Mouse (Mus musculus): ENCODE results near the gene Edn2. TPM values are rescaled to one million over a fixed set of nuclear protein-coding genes. Genes with fewer than 3 reads are reported as not detected.

Gene Edn2
- total and polyA plus RNA-seq, 2 experiments from 2014 or later: 0.13 TPM; not detected in 1

DNA sequence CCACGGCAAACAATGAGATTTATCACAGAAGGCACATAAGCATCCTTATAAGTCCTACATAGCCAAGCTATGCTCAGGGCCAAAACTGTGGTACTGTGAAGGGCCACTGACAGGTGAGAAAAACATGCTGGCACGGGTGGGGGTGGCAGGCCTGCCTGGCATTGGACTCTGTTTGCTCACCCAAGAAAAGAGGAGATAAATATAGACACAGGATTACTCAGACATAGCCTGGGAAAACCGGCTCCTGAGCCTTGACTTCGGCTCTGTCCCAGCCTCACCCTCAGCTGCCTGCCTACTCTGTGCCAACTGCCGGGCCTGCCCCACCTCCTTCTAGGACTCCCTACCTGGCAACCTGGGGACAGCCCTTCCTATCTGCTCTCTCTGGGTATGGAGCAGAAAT, 16.7 kb upstream of the Edn2 start:
- Histone ChIP-seq H3K27me3 (ENCODE audit: insufficient read depth, low read length) (no peaks in the 10 kb centered on the region), H3K4me2 (ENCODE audit: low read depth) (no peak overlapping the region), H3K9me3 (ENCODE audit: low read length) (no peaks in the 10 kb centered on the region), H3K27ac (ENCODE audit: low read depth, low read length) (no peak overlapping the region), H3K36me3 (ENCODE audit: insufficient read depth) (no peaks in the 10 kb centered on the region), H3K9ac (no peak overlapping the region), H3K4me1 (ENCODE audit: insufficient read depth) (0 out of 2 replicates have a peak, but pooled peaks cover 5% of the 10 kb centered on the region), H3K4me3 (ENCODE audit: low read depth, low read length) (no peak overlapping the region)
- ATAC-seq: no peak
- WGBS: 80% methylated on average over 5 of the region's 5 CpGs
- no peak for DNase-seq
- no peak for TF ChIP-seq CTCF (IDR thresholded peaks at IDR 0.05; ENCODE audit: low read depth)

DNA sequence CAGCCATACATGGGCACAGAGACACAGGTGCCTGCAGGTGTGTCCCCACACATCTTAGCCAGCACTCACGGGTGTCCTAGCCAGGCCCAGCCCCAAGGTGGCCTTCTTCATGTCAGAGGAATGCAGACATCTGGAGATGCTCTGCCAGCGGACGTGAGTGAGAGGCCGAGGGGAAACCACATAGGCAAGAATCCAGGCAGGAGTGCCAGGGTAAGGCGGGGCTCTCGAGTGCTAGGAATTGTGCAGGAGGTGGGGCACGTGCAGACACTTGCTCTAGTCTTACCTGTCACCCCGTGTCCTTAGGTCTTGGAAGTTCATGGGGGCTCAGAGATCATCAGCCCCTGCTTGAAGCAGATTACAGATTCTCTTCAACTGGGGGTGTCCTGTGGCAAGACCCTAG, 15.1 kb upstream of the Edn2 start:
- DNase-seq (no peak), ATAC-seq (no peak)
- H3K27me3 ChIP-seq (ENCODE audit: insufficient read depth, low read length): no peaks in the 10 kb centered on the region
- no peaks in the 10 kb centered on the region for H3K36me3 ChIP-seq (ENCODE audit: insufficient read depth)
- H3K9ac ChIP-seq: no peak overlapping the region
- 81% methylated on average over 8 of the region's 8 CpGs for WGBS
- H3K4me2 ChIP-seq (ENCODE audit: low read depth): no peak overlapping the region
- H3K4me1 ChIP-seq (ENCODE audit: insufficient read depth): 0 out of 2 replicates have a peak, but pooled peaks cover 5% of the 10 kb centered on the region
- TF ChIP-seq CTCF (IDR thresholded peaks at IDR 0.05; ENCODE audit: low read depth): no peak
- H3K27ac ChIP-seq (ENCODE audit: low read depth, low read length): no peak overlapping the region
- H3K4me3 ChIP-seq (ENCODE audit: low read depth, low read length): no peak overlapping the region
- H3K9me3 ChIP-seq (ENCODE audit: low read length): no peaks in the 10 kb centered on the region

DNA sequence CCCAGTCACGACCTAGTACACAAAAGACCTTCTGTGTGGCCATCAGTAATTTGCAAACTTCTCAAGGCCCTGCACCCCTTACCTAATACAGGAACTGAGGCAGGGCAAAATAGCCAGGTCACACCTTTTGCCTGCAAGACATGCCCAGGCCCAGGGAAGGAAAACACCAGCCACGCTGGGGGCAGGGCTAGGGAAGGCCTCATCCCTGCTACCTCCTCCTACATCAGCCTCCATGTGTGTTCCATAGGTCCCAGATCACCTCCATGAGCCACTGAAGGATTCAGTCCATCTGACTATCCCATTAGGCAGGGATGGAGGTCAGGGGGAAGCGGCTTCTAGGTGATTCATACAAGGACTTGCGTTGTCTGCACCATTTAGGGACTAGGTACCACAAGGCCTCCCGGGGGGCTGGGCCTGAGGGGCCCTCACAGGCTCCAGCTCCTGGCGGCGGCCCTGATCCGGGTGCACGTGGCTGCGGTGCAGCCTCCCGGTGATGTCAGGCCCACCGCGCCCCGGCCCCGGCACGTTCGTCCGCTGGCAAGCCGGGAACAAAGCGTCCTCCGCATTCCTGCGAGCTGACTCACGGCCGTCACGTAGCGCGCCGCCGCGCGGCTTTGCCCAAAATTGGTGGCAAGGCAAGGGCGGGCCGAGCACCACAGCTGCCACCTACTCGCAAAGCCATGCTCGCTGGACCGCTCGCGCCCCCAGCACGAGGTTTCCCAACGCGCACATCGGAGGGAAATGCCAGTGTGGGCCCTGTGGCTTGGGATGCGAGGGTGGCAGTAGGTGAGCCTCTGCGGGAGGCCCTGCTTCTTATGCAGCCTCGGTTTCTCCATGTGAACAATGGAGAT, 12.5 kb upstream of the Edn2 start:
- H3K27me3 ChIP-seq (ENCODE audit: insufficient read depth, low read length): no peaks in the 10 kb centered on the region
- no peak overlapping the region for H3K27ac ChIP-seq (ENCODE audit: low read depth, low read length)
- no peaks in the 10 kb centered on the region for H3K36me3 ChIP-seq (ENCODE audit: insufficient read depth)
- peak overlapping the region; percentile 27 for H3K4me2 ChIP-seq (ENCODE audit: low read depth)
- WGBS: 6% methylated on average over 45 of the region's 45 CpGs
- peak; percentile 84 for ATAC-seq
- 0 out of 2 replicates have a peak, but pooled peaks cover 5% of the 10 kb centered on the region for H3K4me1 ChIP-seq (ENCODE audit: insufficient read depth)
- TF ChIP-seq CTCF (IDR thresholded peaks at IDR 0.05; ENCODE audit: low read depth): 0 out of 2 replicates have a peak, but pooled peaks have one; percentile 35
- no peaks in the 10 kb centered on the region for H3K9me3 ChIP-seq (ENCODE audit: low read length)
- H3K4me3 ChIP-seq (ENCODE audit: low read depth, low read length): no peak overlapping the region; the same call in 1 of the 2 replicates
- DNase-seq: peak; percentile 82
- H3K9ac ChIP-seq: peak overlapping the region; percentile 26

DNA sequence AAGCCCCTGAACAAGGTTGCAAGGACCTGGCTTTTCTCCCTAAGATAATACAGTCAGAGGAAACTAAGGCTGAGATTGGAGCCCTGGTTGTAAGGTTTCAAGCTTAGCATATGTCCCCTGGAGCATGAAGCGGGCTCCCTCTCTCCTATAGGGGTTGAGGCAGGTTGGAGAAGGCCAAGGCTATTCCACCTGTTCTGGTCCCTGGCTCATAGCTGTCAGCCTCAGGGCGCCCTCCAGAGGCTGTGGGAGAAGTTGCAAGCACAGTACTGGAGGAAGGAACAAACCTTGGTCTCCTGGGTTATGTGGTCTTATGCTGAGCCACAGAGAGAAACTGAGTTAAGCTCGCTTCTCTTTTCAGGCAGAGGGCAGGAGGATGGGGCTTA, 11.9 kb upstream of the Edn2 start:
- peak; percentile 57 for ATAC-seq
- 45% methylated on average over 3 of the region's 3 CpGs for WGBS

DNA sequence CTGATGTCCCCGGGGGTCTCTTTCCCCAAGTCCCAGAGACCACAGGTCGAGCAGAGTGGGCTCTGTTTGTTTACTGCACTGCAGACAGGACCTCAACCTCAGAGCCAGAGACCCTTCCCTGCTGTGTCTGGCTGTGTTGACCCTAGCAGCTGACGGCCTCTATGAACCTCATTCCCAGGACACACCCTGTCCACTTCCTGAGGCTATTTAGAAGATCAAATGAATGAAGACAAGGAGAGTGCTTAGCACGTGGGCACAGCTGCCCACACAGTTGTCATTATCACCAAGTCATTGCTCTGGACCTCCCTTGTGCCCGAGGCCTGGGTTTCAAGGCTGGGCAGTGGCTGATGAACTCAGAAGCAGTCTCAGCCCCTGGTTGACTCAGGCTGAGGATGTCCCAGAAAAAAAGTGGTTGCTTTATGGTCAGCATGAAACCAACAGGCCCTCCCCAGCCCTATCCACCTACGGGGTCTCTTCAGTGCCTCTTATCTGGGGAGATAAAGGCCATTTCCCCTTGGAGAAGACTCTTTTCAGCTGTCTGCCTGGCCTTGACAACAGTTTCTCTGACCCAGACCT, 10.6 kb upstream of the Edn2 start:
- Histone ChIP-seq H3K36me3 (ENCODE audit: insufficient read depth) (no peaks in the 10 kb centered on the region), H3K4me1 (ENCODE audit: insufficient read depth) (0 out of 2 replicates have a peak, but pooled peaks cover 5% of the 10 kb centered on the region), H3K4me3 (ENCODE audit: low read depth, low read length) (no peak overlapping the region), H3K9me3 (ENCODE audit: low read length) (no peaks in the 10 kb centered on the region), H3K27ac (ENCODE audit: low read depth, low read length) (no peak overlapping the region), H3K9ac (no peak overlapping the region), H3K4me2 (ENCODE audit: low read depth) (no peak overlapping the region), H3K27me3 (ENCODE audit: insufficient read depth, low read length) (no peaks in the 10 kb centered on the region)
- WGBS: 79% methylated on average over 6 of the region's 6 CpGs
- DNase-seq: no peak
- TF ChIP-seq CTCF (IDR thresholded peaks at IDR 0.05; ENCODE audit: low read depth): no peak
- ATAC-seq: no peak

More for the DNA sequence above, 11.9 kb upstream of the Edn2 start:
- no peak overlapping the region for H3K4me2 ChIP-seq (ENCODE audit: low read depth)
- H3K36me3 ChIP-seq (ENCODE audit: insufficient read depth): no peaks in the 10 kb centered on the region
- DNase-seq: peak; percentile 59
- H3K4me1 ChIP-seq (ENCODE audit: insufficient read depth): 0 out of 2 replicates have a peak, but pooled peaks cover 5% of the 10 kb centered on the region
- H3K27ac ChIP-seq (ENCODE audit: low read depth, low read length): no peak overlapping the region
- peak overlapping the region; percentile 26; the same call in 1 of the 2 replicates for H3K9ac ChIP-seq
- H3K4me3 ChIP-seq (ENCODE audit: low read depth, low read length): no peak overlapping the region
- TF ChIP-seq CTCF (IDR thresholded peaks at IDR 0.05; ENCODE audit: low read depth): peak; percentile 65
- H3K9me3 ChIP-seq (ENCODE audit: low read length): no peaks in the 10 kb centered on the region
- H3K27me3 ChIP-seq (ENCODE audit: insufficient read depth, low read length): no peaks in the 10 kb centered on the region

DNA sequence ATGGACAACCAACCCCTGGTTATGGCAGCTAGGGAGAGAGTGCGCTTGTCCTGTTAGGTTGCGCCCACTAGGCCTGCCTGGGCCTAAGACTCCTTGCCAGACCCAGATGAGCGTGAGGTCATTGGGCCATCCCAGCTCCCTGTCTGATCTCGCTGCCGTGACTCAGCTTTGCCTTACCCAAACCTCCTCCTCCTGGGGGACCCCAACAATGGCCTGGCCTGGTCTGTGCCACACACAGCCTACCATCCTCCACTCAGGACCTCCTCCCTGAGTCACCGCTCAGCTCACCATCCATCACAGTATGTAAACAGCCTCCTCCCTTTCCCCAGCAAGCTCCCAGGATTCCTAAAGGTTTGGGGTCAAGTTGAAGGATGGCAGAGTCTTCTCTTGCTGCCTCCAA, 9.1 kb upstream of the Edn2 start:
- no peak for TF ChIP-seq CTCF (IDR thresholded peaks at IDR 0.05; ENCODE audit: low read depth)
- no peak overlapping the region for H3K4me3 ChIP-seq (ENCODE audit: low read depth, low read length)
- no peaks in the 10 kb centered on the region for H3K9me3 ChIP-seq (ENCODE audit: low read length)
- no peak for DNase-seq
- 0 out of 2 replicates have a peak, but pooled peaks cover 5% of the 10 kb centered on the region for H3K4me1 ChIP-seq (ENCODE audit: insufficient read depth)
- 92% methylated on average over 6 of the region's 6 CpGs for WGBS
- H3K36me3 ChIP-seq (ENCODE audit: insufficient read depth): no peaks in the 10 kb centered on the region
- H3K4me2 ChIP-seq (ENCODE audit: low read depth): no peak overlapping the region
- no peaks in the 10 kb centered on the region for H3K27me3 ChIP-seq (ENCODE audit: insufficient read depth, low read length)
- ATAC-seq: no peak
- H3K9ac ChIP-seq: no peak overlapping the region
- no peak overlapping the region for H3K27ac ChIP-seq (ENCODE audit: low read depth, low read length)

DNA sequence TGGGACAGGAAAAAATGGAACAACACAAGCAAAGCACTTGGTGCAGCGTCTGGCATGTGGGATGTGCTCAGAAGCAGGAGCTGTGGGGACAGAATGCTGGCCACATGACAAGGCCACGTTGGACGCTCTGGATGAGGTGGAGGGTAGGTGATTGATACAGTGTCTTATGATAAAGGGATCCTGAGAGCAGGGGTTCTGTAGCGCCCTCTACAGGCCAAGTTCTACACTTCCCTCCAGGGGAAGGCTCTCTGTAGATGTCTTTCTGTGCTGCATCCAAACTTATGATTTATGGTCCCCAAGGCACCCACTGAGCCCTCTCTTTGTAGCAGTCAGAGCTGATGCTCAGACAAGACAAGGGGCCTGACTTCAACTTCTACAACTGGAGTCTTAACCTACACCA, 8.4 kb upstream of the Edn2 start:
- TF ChIP-seq CTCF (IDR thresholded peaks at IDR 0.05; ENCODE audit: low read depth): no peak
- Histone ChIP-seq H3K4me3 (ENCODE audit: low read depth, low read length) (no peak overlapping the region), H3K27me3 (ENCODE audit: insufficient read depth, low read length) (no peaks in the 10 kb centered on the region), H3K4me2 (ENCODE audit: low read depth) (no peak overlapping the region), H3K27ac (ENCODE audit: low read depth, low read length) (no peak overlapping the region), H3K9me3 (ENCODE audit: low read length) (no peaks in the 10 kb centered on the region), H3K36me3 (ENCODE audit: insufficient read depth) (no peaks in the 10 kb centered on the region), H3K4me1 (ENCODE audit: insufficient read depth) (0 out of 2 replicates have a peak, but pooled peaks cover 5% of the 10 kb centered on the region), H3K9ac (no peak overlapping the region)
- 66% methylated on average over 4 of the region's 4 CpGs for WGBS
- DNase-seq (no peak), ATAC-seq (no peak)

All from forebrain, postnatal 0 days (tissue).